Mouse (Mus musculus): ENCODE results near the gene Sh3pxd2a.

The Sh3pxd2a gene

GRCm38 (mm10) chr19:47439726-47440434 is 24.3 kb downstream of the Sh3pxd2a start:
- no peak for DNase-seq (ENCODE audit: low spot score in 2 of 2)

GRCm38 (mm10) chr19:47438445-47438844 is 25.8 kb downstream of the Sh3pxd2a start:
- DNase-seq (ENCODE audit: low spot score in 2 of 2), result peak; percentile 88 to 93

- DNase-seq (ENCODE audit: low spot score in 2 of 2), result no peak
Measured at GRCm38 (mm10) chr19:47437040-47437439, 27.2 kb downstream of the Sh3pxd2a start.

GRCm38 (mm10) chr19:47436236-47436635 is 28.0 kb downstream of the Sh3pxd2a start:
- DNase-seq (ENCODE audit: low spot score in 2 of 2), result no peak

- no peak for DNase-seq (ENCODE audit: low spot score in 2 of 2)
Measured at GRCm38 (mm10) chr19:47434655-47435054, 29.5 kb downstream of the Sh3pxd2a start.

GRCm38 (mm10) chr19:47432339-47432738 is 31.9 kb downstream of the Sh3pxd2a start:
- peak; percentile 71 to 76 for DNase-seq (ENCODE audit: low spot score in 2 of 2)

GRCm38 (mm10) chr19:47431189-47431931 is 32.8 kb downstream of the Sh3pxd2a start:
- DNase-seq (ENCODE audit: low spot score in 2 of 2), result no peak

GRCm38 (mm10) chr19:47430160-47430559 is 34.0 kb downstream of the Sh3pxd2a start:
- no peak for DNase-seq (ENCODE audit: low spot score in 2 of 2)

GRCm38 (mm10) chr19:47429245-47429644 is 35.0 kb downstream of the Sh3pxd2a start:
- DNase-seq (ENCODE audit: low spot score in 2 of 2), result no peak

- peak in 1 of 2 experiments; percentile 46 for DNase-seq (ENCODE audit: low spot score in 2 of 2)
Measured at GRCm38 (mm10) chr19:47428794-47429193, 35.4 kb downstream of the Sh3pxd2a start.

- peak in 1 of 2 experiments; percentile 57 for DNase-seq (ENCODE audit: low spot score in 2 of 2)
Measured at GRCm38 (mm10) chr19:47427841-47428789, 36.1 kb downstream of the Sh3pxd2a start.

- DNase-seq (ENCODE audit: low spot score in 2 of 2), result no peak
Measured at GRCm38 (mm10) chr19:47423632-47424031, 40.6 kb downstream of the Sh3pxd2a start.

GRCm38 (mm10) chr19:47421128-47421898 is 42.9 kb downstream of the Sh3pxd2a start:
- no peak for DNase-seq (ENCODE audit: low spot score in 2 of 2)

GRCm38 (mm10) chr19:47420539-47420938 is 43.7 kb downstream of the Sh3pxd2a start:
- no peak for DNase-seq (ENCODE audit: low spot score in 2 of 2)

GRCm38 (mm10) chr19:47419208-47419607 is 45.0 kb downstream of the Sh3pxd2a start:
- no peak for DNase-seq (ENCODE audit: low spot score in 2 of 2)

GRCm38 (mm10) chr19:47416161-47416560 is 48.0 kb downstream of the Sh3pxd2a start:
- DNase-seq (ENCODE audit: low spot score in 2 of 2), result no peak

GRCm38 (mm10) chr19:47414142-47414905 is 49.9 kb downstream of the Sh3pxd2a start:
- DNase-seq (ENCODE audit: low spot score in 2 of 2), result no peak

GRCm38 (mm10) chr19:47413458-47414005 is 50.7 kb downstream of the Sh3pxd2a start:
- DNase-seq (ENCODE audit: low spot score in 2 of 2), result no peak

- DNase-seq (ENCODE audit: low spot score in 2 of 2), result no peak
Measured at GRCm38 (mm10) chr19:47412566-47413248, 51.5 kb downstream of the Sh3pxd2a start.
